Mouse (Mus musculus) gastrocnemius, postnatal 4 days (tissue): ENCODE data around the gene Eri3. TPM values are rescaled to one million over a fixed set of nuclear protein-coding genes. Genes with fewer than 3 reads are reported as not detected.
A peak's percentile ranks its signal among the peaks of the same experiment; 100 is the strongest.

Experiments used
- DNase-seq, 2 experiments: peaks; one replicate each; pipeline ENCODE4 v3.0.0; 2021 to 2022; ENCODE audit warnings: low spot score in 2 of 2, mixed read lengths in 2 of 2
- total RNA-seq, 2 experiments: library from RNA; stranded (reverse); gene quantifications; 2 replicates each; pipeline ENCODE4 v1.2.3; 2021

Eri3 gene
- total RNA-seq, 2 experiments from 2014 or later = 98.8 to 101 TPM

- no peak for DNase-seq
These were observed 105.3 kb downstream of the Eri3 start for GRCm38 (mm10) chr4:117655500-117655863.

GRCm38 (mm10) chr4:117656961-117657360 lies 106.8 kb downstream of the Eri3 start:
- no peak for DNase-seq

DNA sequence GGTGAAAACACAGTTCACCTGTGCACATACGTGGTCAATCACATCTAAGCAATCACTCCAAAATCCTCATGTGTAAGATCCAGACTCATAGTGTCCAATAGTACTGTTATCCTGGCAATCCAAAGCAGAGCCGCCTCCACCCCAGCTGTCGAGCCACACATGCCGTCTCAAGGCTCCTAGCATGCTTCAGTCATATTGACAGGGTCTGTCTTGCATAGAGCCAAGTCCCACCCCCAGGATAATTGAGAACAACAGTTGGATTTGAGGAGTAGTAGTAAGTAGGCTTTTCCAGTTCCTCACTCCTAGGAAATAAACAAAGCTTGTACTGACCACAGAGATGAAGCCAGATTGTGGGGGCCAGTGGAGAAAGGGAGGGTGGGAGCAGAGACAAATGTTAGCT lies 107.5 kb downstream of the Eri3 start:
- no peak for DNase-seq

GRCm38 (mm10) chr4:117658582-117659444 lies 108.6 kb downstream of the Eri3 start:
- DNase-seq = no peak

DNA sequence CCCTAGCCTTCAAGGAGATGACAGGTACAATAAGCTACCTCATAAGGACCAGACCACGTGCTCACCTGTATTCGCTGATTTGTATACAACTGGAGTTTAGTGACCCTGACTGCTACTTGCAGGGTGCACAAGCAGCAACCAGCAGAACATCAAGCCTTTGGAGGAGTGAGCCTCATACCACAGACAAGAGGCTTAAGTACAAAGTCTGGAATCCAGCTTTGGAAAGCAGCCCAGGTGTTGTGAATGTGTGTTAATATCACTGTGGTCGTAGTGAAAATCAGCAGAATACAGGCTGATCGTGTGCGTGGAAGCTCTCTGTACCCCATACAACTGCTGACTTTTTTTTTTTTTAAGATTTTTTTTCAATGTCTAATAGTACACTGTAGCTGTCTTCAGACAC lies 109.8 kb downstream of the Eri3 start:
- no peak for DNase-seq

DNA sequence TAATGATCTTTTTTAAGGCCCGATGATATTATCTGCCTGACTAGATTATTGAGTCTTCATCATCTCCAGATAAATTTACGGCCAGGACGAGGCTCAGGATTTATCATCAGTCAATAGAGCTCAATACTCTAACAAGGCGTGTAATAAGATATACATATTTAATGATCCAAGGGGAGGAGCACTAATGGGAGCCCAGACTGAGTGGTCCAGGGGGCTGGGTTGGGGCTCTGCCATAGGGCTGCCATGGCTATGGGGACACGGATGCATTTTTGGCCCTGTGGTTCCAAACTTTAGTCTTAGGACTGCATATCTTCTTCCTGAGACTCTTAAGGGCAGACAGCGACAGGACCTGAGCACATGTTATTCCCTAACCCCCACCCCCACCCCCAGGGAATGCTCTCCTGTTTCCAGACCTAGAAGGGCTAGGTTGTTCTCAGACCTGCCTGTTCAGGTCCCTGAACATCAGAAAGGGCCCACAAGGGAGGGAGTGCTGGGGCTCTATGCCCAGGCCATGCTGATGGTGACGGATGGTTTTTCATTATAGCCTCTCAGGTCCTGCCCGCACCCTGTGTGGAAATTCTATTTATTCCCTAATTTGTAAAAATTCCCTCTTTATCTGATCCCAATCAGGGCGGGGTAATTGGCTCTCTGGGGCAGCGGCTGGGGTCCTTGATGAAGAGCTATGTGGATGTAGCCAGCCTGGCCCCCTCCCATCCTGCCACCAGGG lies 114.4 kb downstream of the Eri3 start:
- DNase-seq = no peak

- DNase-seq = peak in 1 of 2 experiments; percentile 45
These were observed 115.4 kb downstream of the Eri3 start for GRCm38 (mm10) chr4:117665531-117665930.

- no peak for DNase-seq
These were observed 115.9 kb downstream of the Eri3 start for GRCm38 (mm10) chr4:117666054-117666453.

DNA sequence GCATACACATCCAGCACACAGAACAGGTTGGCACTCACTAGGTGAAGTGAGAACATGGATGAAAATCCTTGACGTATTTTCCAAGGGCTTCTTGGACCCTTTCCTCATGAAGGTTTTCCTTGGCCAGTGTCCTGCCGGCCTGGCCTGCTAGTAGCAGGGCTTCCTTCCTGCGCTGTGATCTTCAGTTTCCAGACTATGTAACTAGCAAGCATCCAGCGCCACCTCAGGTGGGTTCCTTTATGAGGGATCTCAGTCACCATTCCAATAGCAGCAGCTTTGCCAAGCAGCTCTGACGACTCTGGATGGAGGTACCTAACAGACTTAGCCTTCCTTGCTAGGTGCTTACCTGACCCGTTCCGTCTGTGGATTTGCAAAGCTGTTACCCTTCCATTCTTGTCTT lies 119.7 kb downstream of the Eri3 start:
- DNase-seq = no peak

DNA sequence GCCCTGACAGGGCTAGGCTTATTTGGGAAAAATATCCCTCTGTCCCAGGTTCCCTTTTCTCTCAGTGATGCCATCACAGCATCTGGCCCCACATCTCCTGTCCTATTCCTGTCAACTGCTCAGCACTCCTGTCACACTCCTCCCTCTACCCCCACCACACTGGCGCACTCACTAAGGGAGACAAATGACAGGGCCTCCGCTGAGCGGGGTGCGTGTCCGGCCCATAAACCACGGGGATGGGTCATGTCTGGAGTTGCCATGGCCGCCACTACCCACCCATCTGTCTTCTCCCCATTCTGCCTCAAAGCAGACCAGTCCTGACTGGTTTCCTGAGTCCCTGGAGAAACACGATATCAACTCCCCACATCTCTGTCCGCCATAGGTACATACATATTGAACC lies 121.9 kb downstream of the Eri3 start:
- no peak for DNase-seq

DNA sequence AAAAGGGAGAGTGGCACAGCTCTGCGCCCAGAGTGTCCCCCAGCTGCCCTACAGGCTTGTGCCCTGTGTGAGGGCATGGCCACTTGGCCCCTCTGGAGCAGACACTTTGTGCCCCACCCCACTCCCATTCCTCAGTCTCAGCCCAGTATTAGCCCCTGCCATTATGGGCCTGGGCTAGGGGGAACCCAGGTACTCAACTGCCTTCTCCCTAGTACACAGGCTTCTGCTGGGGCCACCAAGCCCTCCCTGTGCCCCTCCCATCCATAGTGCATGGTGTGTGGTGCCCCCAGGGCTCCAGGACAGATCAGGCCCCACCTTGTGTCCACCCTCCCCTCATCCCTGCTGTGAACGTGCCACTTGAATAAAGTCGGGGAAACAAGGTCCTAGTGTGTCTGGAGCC lies 123.7 kb downstream of the Eri3 start:
- DNase-seq = no peak

DNA sequence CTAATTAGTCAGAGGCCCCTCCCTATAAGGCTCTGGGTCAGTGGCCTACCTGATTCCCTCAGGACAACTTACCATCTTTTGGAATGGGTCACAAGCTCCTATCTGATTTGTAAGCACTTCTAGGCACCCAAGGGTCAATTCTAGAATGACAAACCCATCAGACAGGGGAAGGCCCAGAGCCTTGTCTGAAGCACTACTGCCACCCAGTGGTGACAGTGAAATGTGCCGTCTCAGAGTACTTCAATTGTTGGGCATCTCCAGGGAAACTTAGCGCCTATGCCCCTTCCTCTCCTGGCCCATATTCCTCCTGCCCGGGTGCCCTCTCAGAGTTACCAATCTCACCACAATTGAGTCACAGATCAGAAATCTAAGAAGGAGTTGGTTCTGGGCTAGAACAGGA lies 126.7 kb downstream of the Eri3 start:
- peak in 1 of 2 experiments; percentile 77 for DNase-seq

DNA sequence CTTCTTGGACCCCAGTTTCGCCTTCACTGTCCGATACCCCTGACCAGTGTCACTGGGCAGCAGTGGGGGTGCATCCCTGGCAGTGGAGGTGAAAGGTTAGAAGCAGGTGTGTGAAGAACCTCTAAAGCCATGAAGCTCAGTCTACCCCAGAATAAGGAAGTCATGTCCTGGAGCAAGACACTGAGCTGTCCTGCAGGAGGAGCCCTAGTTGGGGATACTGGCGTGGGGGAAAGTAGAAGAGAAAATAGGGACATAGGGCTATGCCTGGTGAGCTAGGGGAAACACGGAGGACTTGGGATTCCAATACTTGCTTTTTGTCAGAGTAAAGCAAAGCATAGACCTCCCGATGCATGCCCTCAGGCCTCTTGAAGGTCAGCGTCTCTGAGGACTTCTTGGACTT lies 130.8 kb downstream of the Eri3 start:
- no peak for DNase-seq

GRCm38 (mm10) chr4:117681931-117682461 lies 131.8 kb downstream of the Eri3 start, which contains the start of gene Dmap1:
Gene Dmap1, minus strand, starts transcription at chr4:117682273.
- peak; percentile 60 to 76 for DNase-seq

- no peak for DNase-seq
These were observed 132.3 kb downstream of the Eri3 start for GRCm38 (mm10) chr4:117682463-117682862.

GRCm38 (mm10) chr4:117683048-117683768 lies 133.0 kb downstream of the Eri3 start:
- DNase-seq = no peak

- no peak for DNase-seq
These were observed 136.2 kb downstream of the Eri3 start for GRCm38 (mm10) chr4:117686354-117686753.

DNA sequence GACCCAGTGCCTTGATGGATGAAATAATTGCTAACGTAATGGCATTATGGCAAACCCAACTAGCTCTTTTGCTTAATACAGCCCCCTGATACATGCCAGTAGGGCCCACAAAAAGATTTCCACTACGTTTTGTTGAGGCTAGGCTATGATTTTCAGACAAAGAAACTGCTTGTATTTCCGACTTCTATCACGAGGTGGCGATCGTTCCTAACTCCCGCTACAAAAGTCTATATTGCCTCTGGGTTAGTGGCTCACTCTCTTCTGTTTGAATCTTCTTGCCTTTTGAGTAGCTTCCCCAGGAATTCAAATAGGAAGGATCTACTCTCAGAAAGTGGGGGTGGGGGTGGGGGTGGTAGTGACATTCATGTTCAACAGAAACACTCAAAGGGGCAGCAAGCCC lies 155.2 kb downstream of the Eri3 start:
- DNase-seq = peak in 1 of 2 experiments; percentile 33

DNA sequence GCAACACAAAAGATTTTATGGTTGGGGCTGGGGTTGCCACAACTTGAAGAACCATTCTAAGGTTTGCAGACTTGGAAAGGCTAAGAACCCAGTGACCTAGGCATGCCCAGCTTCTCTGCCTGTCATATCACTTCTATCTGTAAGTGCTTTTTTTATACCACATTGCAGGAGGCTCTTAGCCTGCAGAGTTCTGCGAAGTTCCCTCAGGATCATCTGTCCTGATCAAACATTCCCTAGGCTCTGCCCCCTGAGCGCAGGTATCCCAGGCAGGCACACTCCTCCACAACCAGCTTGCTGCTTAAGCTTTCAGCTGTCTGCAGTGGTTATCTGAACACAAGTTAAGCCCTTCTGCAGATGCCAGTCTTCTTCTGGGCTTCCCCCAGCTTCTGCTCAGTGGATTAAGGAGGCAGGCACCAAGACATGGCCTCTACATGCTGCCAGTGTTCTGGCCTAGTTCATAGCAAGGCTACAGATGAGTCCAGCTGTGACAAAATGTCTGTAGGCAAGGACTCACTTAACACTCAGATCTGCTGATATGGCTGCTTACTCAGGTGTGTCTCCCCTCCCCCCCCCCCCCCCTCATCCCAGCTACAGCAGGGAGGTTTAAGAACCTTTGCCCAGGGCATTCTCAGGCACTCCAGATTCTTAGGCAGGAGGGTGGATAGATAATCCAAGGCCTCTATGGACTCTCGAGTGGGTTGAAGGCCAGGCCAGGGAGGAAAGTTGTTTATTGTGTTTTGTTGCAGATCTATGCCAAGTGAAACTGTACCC lies 158.8 kb downstream of the Eri3 start:
- no peak for DNase-seq

GRCm38 (mm10) chr4:117712314-117712713 lies 162.1 kb downstream of the Eri3 start:
- no peak for DNase-seq
